Mouse (Mus musculus): ENCODE data around the gene Hist1h3a. TPM values are rescaled to one million over a fixed set of nuclear protein-coding genes. Genes with fewer than 3 reads are reported as not detected.
A peak's percentile ranks its signal among the peaks of the same experiment; 100 is the strongest.

Gene Hist1h3a
- polyA plus RNA-seq, 1 experiment from 2014 or later, result 8.4 TPM

DNA sequence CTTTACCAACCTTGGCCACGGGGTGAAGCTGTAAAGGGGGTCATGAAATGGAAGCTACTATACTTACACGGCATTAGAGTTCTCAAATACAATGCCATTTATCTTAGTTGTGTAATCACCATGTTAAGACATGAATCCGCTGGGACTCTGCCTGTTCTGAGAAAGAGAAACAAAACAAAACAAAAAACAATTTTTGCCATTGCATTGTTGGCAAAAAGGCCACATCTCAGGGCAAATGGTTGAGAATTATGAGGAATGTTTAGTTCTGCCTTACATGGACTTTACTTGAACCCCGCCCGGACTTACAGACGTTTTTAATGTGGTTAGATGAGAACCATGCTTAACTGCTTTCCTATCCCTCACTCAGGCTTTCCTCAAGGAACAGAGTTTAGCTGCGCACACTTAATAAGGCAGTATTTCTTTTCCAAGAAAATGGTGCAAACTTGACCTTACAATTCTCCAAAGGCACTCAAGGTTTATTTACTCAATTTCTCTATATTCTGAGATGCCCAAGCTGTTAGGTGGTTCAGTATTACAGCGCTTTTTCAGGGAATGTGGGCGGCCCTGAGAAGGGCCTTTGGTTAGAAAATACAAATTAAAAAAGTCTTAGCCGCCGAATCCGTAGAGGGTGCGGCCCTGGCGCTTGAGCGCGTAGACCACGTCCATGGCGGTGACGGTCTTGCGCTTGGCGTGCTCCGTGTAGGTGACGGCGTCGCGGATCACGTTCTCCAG lies 1.8 kb downstream of the Hist1h3a start:
- WGBS, result 2% methylated on average over 20 of the region's 27 CpGs
- no peaks in the 10 kb centered on the region for H3K36me3 ChIP-seq (ENCODE audit: control insufficient read depth, insufficient read depth, low read length)
- peak overlapping the region; percentile 74 for H3K9ac ChIP-seq (ENCODE audit: low read length)
- H3K4me3 ChIP-seq (ENCODE audit: low read depth, low read length), result peak overlapping the region; percentile 57
- H3K27ac ChIP-seq (ENCODE audit: low read depth), result peak overlapping the region; percentile 98
- peak; percentile 6 for ATAC-seq (replicated peaks; ENCODE audit: low FRiP score, low TSS enrichment, low read depth)
- no peaks in the 10 kb centered on the region for H3K9me3 ChIP-seq (ENCODE audit: control insufficient read depth, low read length)
- DNase-seq (ENCODE audit: low spot score), result peak; percentile 68
- no peaks in the 10 kb centered on the region for H3K27me3 ChIP-seq (replicated peaks; ENCODE audit: control insufficient read depth, insufficient read depth, low read length)
- peaks cover 17% of the 10 kb centered on the region for H3K4me1 ChIP-seq (replicated peaks; ENCODE audit: control insufficient read depth, insufficient read depth, low read length)
- H3K4me2 ChIP-seq (ENCODE audit: low read length), result peak overlapping the region; percentile 91

DNA sequence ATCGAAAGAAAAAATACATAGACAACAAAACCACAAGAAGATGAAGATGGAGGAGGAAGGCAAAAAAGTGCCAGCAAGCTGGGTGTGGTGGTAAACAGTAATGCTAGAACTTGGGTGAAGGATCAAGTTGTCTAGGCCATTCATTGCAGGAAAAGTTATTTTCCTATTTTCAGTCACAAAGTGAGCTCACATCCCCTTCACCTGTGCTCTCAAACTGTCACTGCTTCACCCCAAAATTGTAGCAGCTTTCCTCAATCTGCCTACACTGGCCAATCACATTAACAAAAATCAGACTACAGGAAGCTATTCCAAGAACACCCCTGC lies 2.3 kb downstream of the Hist1h3a start:
- Histone ChIP-seq H3K27ac (ENCODE audit: low read depth) (peak overlapping the region; percentile 98), H3K4me3 (ENCODE audit: low read depth, low read length) (peak overlapping the region; percentile 57), H3K36me3 (ENCODE audit: control insufficient read depth, insufficient read depth, low read length) (no peaks in the 10 kb centered on the region), H3K27me3 (replicated peaks; ENCODE audit: control insufficient read depth, insufficient read depth, low read length) (no peaks in the 10 kb centered on the region), H3K9ac (ENCODE audit: low read length) (peak overlapping the region; percentile 74), H3K4me1 (replicated peaks; ENCODE audit: control insufficient read depth, insufficient read depth, low read length) (peaks cover 17% of the 10 kb centered on the region), H3K9me3 (ENCODE audit: control insufficient read depth, low read length) (no peaks in the 10 kb centered on the region), H3K4me2 (ENCODE audit: low read length) (peak overlapping the region; percentile 91)
- 63% methylated on average over 1 of the region's 1 CpGs for WGBS
- ATAC-seq (replicated peaks; ENCODE audit: low FRiP score, low TSS enrichment, low read depth) (no peak), DNase-seq (ENCODE audit: low spot score) (no peak)

DNA sequence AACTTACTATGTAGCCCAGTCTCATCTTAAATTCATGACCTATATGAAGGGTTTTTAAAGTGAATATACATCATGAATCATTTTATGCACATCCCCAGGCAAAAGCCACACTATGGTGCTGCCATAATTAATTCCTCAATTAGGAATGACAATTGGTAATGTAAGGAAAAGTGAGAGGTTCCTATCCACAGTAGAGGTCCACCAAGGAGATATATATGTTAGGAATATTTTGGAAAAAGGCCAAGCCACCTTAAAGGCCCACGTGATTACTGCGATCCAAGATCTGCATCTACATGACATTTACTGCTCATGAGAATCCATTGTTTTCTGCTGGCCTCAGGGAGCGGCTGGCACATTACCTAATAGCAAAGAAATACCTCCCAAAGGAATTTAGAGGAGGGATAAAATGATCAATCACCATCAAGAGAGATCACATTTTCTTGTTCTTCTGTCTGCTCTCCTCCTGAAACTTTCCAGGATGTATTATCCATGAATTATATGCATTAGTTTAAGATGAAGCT lies 2.9 kb downstream of the Hist1h3a start:
- Histone ChIP-seq H3K9me3 (ENCODE audit: control insufficient read depth, low read length) (no peaks in the 10 kb centered on the region), H3K4me1 (replicated peaks; ENCODE audit: control insufficient read depth, insufficient read depth, low read length) (peaks cover 15% of the 10 kb centered on the region), H3K36me3 (ENCODE audit: control insufficient read depth, insufficient read depth, low read length) (no peaks in the 10 kb centered on the region), H3K9ac (ENCODE audit: low read length) (no peak overlapping the region), H3K27ac (ENCODE audit: low read depth) (no peak overlapping the region), H3K27me3 (replicated peaks; ENCODE audit: control insufficient read depth, insufficient read depth, low read length) (no peaks in the 10 kb centered on the region), H3K4me3 (ENCODE audit: low read depth, low read length) (no peak overlapping the region), H3K4me2 (ENCODE audit: low read length) (peak overlapping the region; percentile 91; the same call in 1 of the 2 replicates)
- DNase-seq (ENCODE audit: low spot score), result no peak
- 77% methylated on average over 3 of the region's 3 CpGs for WGBS
- no peak for ATAC-seq (replicated peaks; ENCODE audit: low FRiP score, low TSS enrichment, low read depth)

DNA sequence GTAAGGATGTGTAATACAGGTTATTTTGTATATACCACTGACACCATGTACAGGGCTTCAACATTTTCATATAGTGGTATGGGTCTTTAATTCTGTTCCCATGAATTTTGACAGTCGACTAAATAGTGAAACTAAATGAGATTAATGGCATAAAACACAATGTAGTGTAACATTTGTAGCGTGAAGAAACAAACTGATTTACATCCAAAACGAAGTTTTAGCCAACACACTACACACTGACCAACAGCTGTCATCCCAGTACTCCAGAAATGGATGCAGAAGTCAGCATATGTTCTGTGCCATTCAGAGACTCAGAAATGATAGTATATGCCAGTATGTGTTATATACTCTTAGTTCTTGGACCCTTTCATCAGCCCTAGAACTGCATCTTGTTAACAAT lies 4.3 kb downstream of the Hist1h3a start:
- WGBS, result 42% methylated on average over 3 of the region's 3 CpGs
- H3K4me2 ChIP-seq (ENCODE audit: low read length), result peak overlapping the region; percentile 63
- H3K27ac ChIP-seq (ENCODE audit: low read depth), result peak overlapping the region; percentile 9; the same call in 1 of the 2 replicates
- no peaks in the 10 kb centered on the region for H3K27me3 ChIP-seq (replicated peaks; ENCODE audit: control insufficient read depth, insufficient read depth, low read length)
- no peaks in the 10 kb centered on the region for H3K9me3 ChIP-seq (ENCODE audit: control insufficient read depth, low read length)
- H3K36me3 ChIP-seq (ENCODE audit: control insufficient read depth, insufficient read depth, low read length), result no peaks in the 10 kb centered on the region
- peak overlapping the region; percentile 49; the same call in 1 of the 2 replicates for H3K9ac ChIP-seq (ENCODE audit: low read length)
- no peak overlapping the region for H3K4me3 ChIP-seq (ENCODE audit: low read depth, low read length)
- peaks cover 9% of the 10 kb centered on the region for H3K4me1 ChIP-seq (replicated peaks; ENCODE audit: control insufficient read depth, insufficient read depth, low read length)
- no peak for ATAC-seq (replicated peaks; ENCODE audit: low FRiP score, low TSS enrichment, low read depth)
- no peak for DNase-seq (ENCODE audit: low spot score)

DNA sequence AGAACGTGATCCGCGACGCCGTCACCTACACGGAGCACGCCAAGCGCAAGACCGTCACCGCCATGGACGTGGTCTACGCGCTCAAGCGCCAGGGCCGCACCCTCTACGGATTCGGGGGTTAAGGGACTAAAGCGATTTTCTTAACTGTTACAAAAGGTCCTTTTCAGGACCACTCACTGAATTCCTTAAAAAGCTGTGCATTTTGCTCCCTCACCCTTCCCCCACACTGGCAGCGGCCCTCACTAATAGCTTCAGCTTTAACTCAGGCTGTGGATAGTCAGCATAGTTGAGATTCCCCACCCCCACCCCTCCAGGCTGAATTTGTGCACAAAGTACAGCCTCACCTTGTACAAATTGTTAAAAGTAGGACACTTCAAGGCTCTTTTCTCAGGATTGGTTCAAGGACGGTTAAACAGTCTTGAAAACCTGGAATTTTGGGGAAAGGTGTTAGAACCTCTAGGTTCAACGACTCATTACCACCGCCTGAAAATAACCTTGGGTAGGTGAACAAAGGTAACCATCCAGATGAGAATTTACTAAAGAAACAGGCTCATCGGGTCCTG lies 4.9 kb downstream of the Hist1h3a start:
- Histone ChIP-seq H3K9ac (ENCODE audit: low read length) (peak overlapping the region; percentile 49), H3K27me3 (replicated peaks; ENCODE audit: control insufficient read depth, insufficient read depth, low read length) (no peaks in the 10 kb centered on the region), H3K4me1 (replicated peaks; ENCODE audit: control insufficient read depth, insufficient read depth, low read length) (peaks cover 9% of the 10 kb centered on the region), H3K36me3 (ENCODE audit: control insufficient read depth, insufficient read depth, low read length) (no peaks in the 10 kb centered on the region), H3K4me2 (ENCODE audit: low read length) (peak overlapping the region; percentile 63), H3K4me3 (ENCODE audit: low read depth, low read length) (peak overlapping the region; percentile 39), H3K27ac (ENCODE audit: low read depth) (peak overlapping the region; percentile 85), H3K9me3 (ENCODE audit: control insufficient read depth, low read length) (no peaks in the 10 kb centered on the region)
- ATAC-seq (replicated peaks; ENCODE audit: low FRiP score, low TSS enrichment, low read depth) (peak; percentile 17), DNase-seq (ENCODE audit: low spot score) (peak; percentile 84)
- whole genome bisulfite sequencing, result under 1% methylated on average over 15 of the region's 23 CpGs

DNA sequence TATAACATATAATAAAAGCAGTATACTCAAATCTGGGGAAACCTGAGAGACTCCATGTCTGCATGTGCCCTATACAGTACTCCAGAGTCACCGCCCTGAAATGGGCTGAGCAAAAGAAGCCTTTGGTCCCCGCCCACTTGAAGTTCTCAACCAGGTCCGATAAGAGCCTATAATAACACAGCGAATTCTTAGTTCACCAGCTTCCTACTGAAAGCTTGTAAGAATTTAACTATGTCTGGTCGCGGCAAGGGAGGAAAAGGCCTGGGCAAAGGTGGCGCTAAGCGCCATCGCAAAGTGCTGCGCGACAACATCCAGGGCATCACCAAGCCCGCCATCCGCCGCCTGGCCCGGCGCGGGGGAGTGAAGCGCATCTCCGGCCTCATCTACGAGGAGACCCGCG lies 5.4 kb downstream of the Hist1h3a start, which contains the start of gene Hist1h4b:
Gene Hist1h4b, plus strand, starts transcription at position 224 of the 400 bp plus-strand sequence.
- H3K4me3 ChIP-seq (ENCODE audit: low read depth, low read length), result peak within 1 kb of the TSS; percentile 39
- peak within 1 kb of the TSS; percentile 85 for H3K27ac ChIP-seq (ENCODE audit: low read depth)
- peak within 1 kb of the TSS; percentile 63 for H3K4me2 ChIP-seq (ENCODE audit: low read length)
- H3K9me3 ChIP-seq (ENCODE audit: control insufficient read depth, low read length), result no peaks in the 10 kb centered on the region
- 0% methylated on average over 14 of the region's 22 CpGs for WGBS
- peak within 1 kb of the TSS; percentile 49 for H3K9ac ChIP-seq (ENCODE audit: low read length)
- no peaks in the 10 kb centered on the region for H3K27me3 ChIP-seq (replicated peaks; ENCODE audit: control insufficient read depth, insufficient read depth, low read length)
- H3K4me1 ChIP-seq (replicated peaks; ENCODE audit: control insufficient read depth, insufficient read depth, low read length), result peaks cover 9% of the 10 kb centered on the region
- peak; percentile 70 for ATAC-seq (replicated peaks; ENCODE audit: low FRiP score, low TSS enrichment, low read depth)
- DNase-seq (ENCODE audit: low spot score), result peak; percentile 98
- no peaks in the 10 kb centered on the region for H3K36me3 ChIP-seq (ENCODE audit: control insufficient read depth, insufficient read depth, low read length)

DNA sequence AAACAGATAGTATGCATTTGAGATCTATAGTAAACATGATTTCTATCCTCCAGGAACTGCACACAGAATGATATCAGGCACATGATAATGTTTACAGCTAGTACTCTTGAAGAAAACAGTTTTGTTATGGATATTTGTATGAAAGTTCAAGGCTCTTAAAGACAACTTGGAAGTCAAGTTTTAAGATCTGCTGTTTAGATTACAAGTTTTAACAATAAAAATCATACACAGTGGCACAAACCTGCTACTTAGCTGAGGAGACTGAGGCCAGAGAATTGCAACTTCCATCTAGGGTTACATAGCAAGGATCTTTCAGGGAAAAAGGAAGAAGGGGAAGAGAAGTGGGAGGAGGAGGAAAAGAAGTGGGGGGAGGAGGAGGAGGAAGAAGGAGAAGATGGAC lies 7.2 kb downstream of the Hist1h3a start:
- Histone ChIP-seq H3K9me3 (ENCODE audit: control insufficient read depth, low read length) (no peaks in the 10 kb centered on the region), H3K27ac (ENCODE audit: low read depth) (no peak overlapping the region), H3K4me3 (ENCODE audit: low read depth, low read length) (no peak overlapping the region), H3K27me3 (replicated peaks; ENCODE audit: control insufficient read depth, insufficient read depth, low read length) (no peaks in the 10 kb centered on the region), H3K4me2 (ENCODE audit: low read length) (no peak overlapping the region), H3K9ac (ENCODE audit: low read length) (no peak overlapping the region), H3K36me3 (ENCODE audit: control insufficient read depth, insufficient read depth, low read length) (no peaks in the 10 kb centered on the region), H3K4me1 (replicated peaks; ENCODE audit: control insufficient read depth, insufficient read depth, low read length) (peaks cover 12% of the 10 kb centered on the region)
- ATAC-seq (replicated peaks; ENCODE audit: low FRiP score, low TSS enrichment, low read depth), result no peak
- DNase-seq (ENCODE audit: low spot score), result peak; percentile 23

DNA sequence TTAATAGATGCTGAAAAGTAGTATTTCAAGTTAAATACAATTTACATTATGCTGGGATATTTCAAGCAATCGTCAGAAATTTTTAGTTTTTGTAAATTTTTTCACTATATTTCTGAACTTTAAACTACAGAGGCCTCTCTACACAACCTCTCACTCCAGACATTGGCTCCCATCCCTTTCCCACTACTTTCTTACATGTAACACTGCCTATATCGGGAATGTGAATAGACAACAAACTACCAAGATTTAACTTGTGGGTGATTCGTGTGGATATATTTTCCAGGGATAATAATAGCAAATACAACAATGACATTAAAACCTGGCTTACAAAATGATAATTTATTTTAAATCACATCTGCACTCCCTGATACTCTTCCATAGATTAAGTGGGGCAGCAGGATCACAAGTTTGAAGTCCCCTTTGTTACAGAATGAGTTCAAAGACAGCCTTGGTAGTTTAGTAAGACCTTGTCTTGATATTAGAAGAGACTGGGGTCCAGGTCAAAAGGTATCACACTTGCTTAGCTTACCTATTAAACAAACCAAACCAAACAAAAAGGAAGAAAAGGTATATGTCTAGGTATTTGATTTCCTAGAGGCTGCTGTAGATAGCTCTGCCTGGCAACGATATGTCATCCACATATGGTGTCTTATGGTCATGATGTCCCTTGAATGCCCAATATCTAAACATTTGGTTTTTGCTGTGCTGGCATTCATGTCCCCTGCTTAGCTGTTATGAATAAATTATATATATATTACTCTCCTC lies 8.7 kb downstream of the Hist1h3a start:
- ATAC-seq (replicated peaks; ENCODE audit: low FRiP score, low TSS enrichment, low read depth), result no peak
- WGBS, result 53% methylated on average over 4 of the region's 4 CpGs
- H3K27ac ChIP-seq (ENCODE audit: low read depth), result peak overlapping the region; percentile 90
- H3K4me2 ChIP-seq (ENCODE audit: low read length), result peak overlapping the region; percentile 57
- no peaks in the 10 kb centered on the region for H3K9me3 ChIP-seq (ENCODE audit: control insufficient read depth, low read length)
- DNase-seq (ENCODE audit: low spot score), result peak; percentile 48
- peaks cover 13% of the 10 kb centered on the region for H3K4me1 ChIP-seq (replicated peaks; ENCODE audit: control insufficient read depth, insufficient read depth, low read length)
- no peaks in the 10 kb centered on the region for H3K27me3 ChIP-seq (replicated peaks; ENCODE audit: control insufficient read depth, insufficient read depth, low read length)
- H3K4me3 ChIP-seq (ENCODE audit: low read depth, low read length), result peak overlapping the region; percentile 37; the same call in 1 of the 2 replicates
- peak overlapping the region; percentile 76 for H3K9ac ChIP-seq (ENCODE audit: low read length)
- H3K36me3 ChIP-seq (ENCODE audit: control insufficient read depth, insufficient read depth, low read length), result no peaks in the 10 kb centered on the region

All from intestine, embryonic 14.5 days (tissue).